Mouse (Mus musculus) heart, embryonic 12.5 days (tissue): ENCODE measurements around the gene Nlgn3. TPM values are rescaled to one million over a fixed set of nuclear protein-coding genes. Genes with fewer than 3 reads are reported as not detected.
"Not testable (repeated sequence)": the region's sequence is repeated elsewhere in the genome, so short reads cannot be mapped to it uniquely, and the experiment has no call there.

Experiments used
- ATAC-seq: fragments of 200-750 bp; cut with Nextera tagmentation; 2 replicates; pipeline ENCODE4 v1.8.0; 2017; ENCODE audit warnings: moderate TSS enrichment, moderate library complexity; ENCODE audit not compliant: insufficient number of reproducible peaks, low FRiP score
- H3K27ac ChIP-seq: fragments of 300-500 bp; sonication (generic); 2 replicates; pipeline ENCODE4 v1.5.1; 2016; ENCODE audit warnings: mild to moderate bottlenecking, moderate library complexity; ENCODE audit not compliant: poor library complexity, severe bottlenecking
- H3K27me3 ChIP-seq: fragments of 300-500 bp; sonication (generic); replicated peaks from 2 replicates; pipeline ENCODE4 v1.6.1; 2016; ENCODE audit warnings: mild to moderate bottlenecking, moderate library complexity
- H3K36me3 ChIP-seq: fragments of 300-500 bp; sonication (generic); 2 replicates; pipeline ENCODE4 v1.6.1; 2016; ENCODE audit warnings: mild to moderate bottlenecking, moderate library complexity
- H3K4me1 ChIP-seq: fragments of 300-500 bp; sonication (generic); replicated peaks from 2 replicates; pipeline ENCODE4 v1.6.1; 2016; ENCODE audit warnings: mild to moderate bottlenecking
- H3K4me2 ChIP-seq: fragments of 300-500 bp; sonication (generic); 2 replicates; pipeline ENCODE4 v1.6.1; 2016; ENCODE audit warnings: mild to moderate bottlenecking, moderate library complexity
- H3K4me3 ChIP-seq: fragments of 300-500 bp; sonication (generic); 2 replicates; pipeline ENCODE4 v1.5.1; 2016; ENCODE audit warnings: mild to moderate bottlenecking
- H3K9ac ChIP-seq: fragments of 300-500 bp; sonication (generic); 2 replicates; pipeline ENCODE4 v1.6.1; 2016; ENCODE audit warnings: mild to moderate bottlenecking, moderate library complexity
- H3K9me3 ChIP-seq: fragments of 300-500 bp; sonication (generic); replicated peaks from 2 replicates; pipeline ENCODE4 v1.6.1; 2016; ENCODE audit warnings: mild to moderate bottlenecking, moderate library complexity
- WGBS: fragments of 180-500 bp; shearing (Covaris S2); methylation state at CpG from one replicate; pipeline ENCODE4 v1.1.7; 2016; 5-methylcytosine and 5-hydroxymethylcytosine counted together
- polyA plus RNA-seq: library from polyadenylated mRNA; unstranded; fragments of >200 nt; fragmentation: Nextera tagmentation; extraction: Ambion mirVana; gene quantifications from 2 replicates; pipeline ENCODE4 v1.2.1, GENCODE M21; 2016

The Nlgn3 gene
- polyA plus RNA-seq, 1 experiment from 2014 or later: 2.2 TPM

- ATAC-seq: peak; percentile 96
- peak overlapping the region; percentile 91 for H3K27ac ChIP-seq
- no peaks in the 10 kb centered on the region for H3K36me3 ChIP-seq
- no peaks in the 10 kb centered on the region for H3K4me1 ChIP-seq
- WGBS: 18% methylated on average over 34 of the region's 49 CpGs
- H3K4me3 ChIP-seq: peak overlapping the region; percentile 44
- H3K27me3 ChIP-seq: no peaks in the 10 kb centered on the region
- no peaks in the 10 kb centered on the region for H3K9me3 ChIP-seq
- H3K9ac ChIP-seq: peak overlapping the region; percentile 60
- H3K4me2 ChIP-seq: peak overlapping the region; percentile 66
Observed at GRCm38 (mm10) chrX:101332375-101333211, 33.6 kb downstream of the Nlgn3 start.

- no peaks in the 10 kb centered on the region for H3K27me3 ChIP-seq
- 84% methylated on average over 5 of the region's 5 CpGs for WGBS
- H3K36me3 ChIP-seq: no peaks in the 10 kb centered on the region
- no peaks in the 10 kb centered on the region for H3K9me3 ChIP-seq
- no peaks in the 10 kb centered on the region for H3K4me1 ChIP-seq
- H3K27ac ChIP-seq: no peak overlapping the region
- no peak overlapping the region for H3K9ac ChIP-seq
- no peak for ATAC-seq
- no peak overlapping the region for H3K4me3 ChIP-seq
- H3K4me2 ChIP-seq: no peak overlapping the region
Observed at GRCm38 (mm10) chrX:101334606-101335005, 35.6 kb downstream of the Nlgn3 start.

GRCm38 (mm10) chrX:101338666-101339065, 39.7 kb downstream of the Nlgn3 start:
- no peaks in the 10 kb centered on the region for H3K36me3 ChIP-seq
- no peak overlapping the region for H3K4me2 ChIP-seq
- H3K4me3 ChIP-seq: no peak overlapping the region
- no peak overlapping the region for H3K27ac ChIP-seq
- H3K4me1 ChIP-seq: no peaks in the 10 kb centered on the region
- H3K27me3 ChIP-seq: no peaks in the 10 kb centered on the region
- no peak for ATAC-seq
- 45% methylated on average over 4 of the region's 4 CpGs for WGBS
- H3K9me3 ChIP-seq: no peaks in the 10 kb centered on the region
- no peak overlapping the region for H3K9ac ChIP-seq

GRCm38 (mm10) chrX:101342837-101343236, 43.9 kb downstream of the Nlgn3 start:
- 61% methylated on average over 2 of the region's 2 CpGs for WGBS
- H3K9ac ChIP-seq, H3K36me3 ChIP-seq, H3K27me3 ChIP-seq, H3K4me1 ChIP-seq, H3K27ac ChIP-seq, H3K9me3 ChIP-seq, H3K4me3 ChIP-seq, ATAC-seq, H3K4me2 ChIP-seq: not testable (repeated sequence)

- Histone ChIP-seq H3K4me2 (no peak overlapping the region), H3K9ac (no peak overlapping the region), H3K27me3 (no peaks in the 10 kb centered on the region), H3K4me3 (no peak overlapping the region), H3K36me3 (no peaks in the 10 kb centered on the region), H3K4me1 (no peaks in the 10 kb centered on the region), H3K27ac (no peak overlapping the region), H3K9me3 (no peaks in the 10 kb centered on the region)
- 86% methylated on average over 2 of the region's 2 CpGs for WGBS
- ATAC-seq: no peak
Observed at GRCm38 (mm10) chrX:101345456-101345855, 46.5 kb downstream of the Nlgn3 start.

GRCm38 (mm10) chrX:101346475-101346874, 47.5 kb downstream of the Nlgn3 start:
- H3K4me1 ChIP-seq: no peaks in the 10 kb centered on the region
- H3K9me3 ChIP-seq: no peaks in the 10 kb centered on the region
- no peak overlapping the region for H3K27ac ChIP-seq
- H3K27me3 ChIP-seq: no peaks in the 10 kb centered on the region
- WGBS: 44% methylated on average over 4 of the region's 4 CpGs
- no peak overlapping the region for H3K4me2 ChIP-seq
- H3K4me3 ChIP-seq: no peak overlapping the region
- H3K9ac ChIP-seq: no peak overlapping the region
- no peak for ATAC-seq
- no peaks in the 10 kb centered on the region for H3K36me3 ChIP-seq

GRCm38 (mm10) chrX:101351188-101351587, 52.2 kb downstream of the Nlgn3 start:
- no peak overlapping the region for H3K9ac ChIP-seq
- no peaks in the 10 kb centered on the region for H3K9me3 ChIP-seq
- ATAC-seq: no peak
- H3K4me3 ChIP-seq: no peak overlapping the region
- WGBS: 9% methylated on average over 4 of the region's 4 CpGs
- H3K27ac ChIP-seq: no peak overlapping the region
- no peak overlapping the region for H3K4me2 ChIP-seq
- H3K36me3 ChIP-seq: no peaks in the 10 kb centered on the region
- no peaks in the 10 kb centered on the region for H3K4me1 ChIP-seq
- H3K27me3 ChIP-seq: no peaks in the 10 kb centered on the region

- H3K4me2 ChIP-seq, H3K27me3 ChIP-seq, H3K4me3 ChIP-seq, H3K27ac ChIP-seq, H3K36me3 ChIP-seq, H3K4me1 ChIP-seq, ATAC-seq, H3K9ac ChIP-seq, H3K9me3 ChIP-seq: not testable (repeated sequence)
- 55% methylated on average over 4 of the region's 4 CpGs for WGBS
Observed at GRCm38 (mm10) chrX:101358902-101359301, 59.9 kb downstream of the Nlgn3 start.

- WGBS: 43% methylated on average over 7 of the region's 7 CpGs
- H3K4me2 ChIP-seq: no peak overlapping the region
- ATAC-seq: no peak
Observed at GRCm38 (mm10) chrX:101369001-101369400, 70.0 kb downstream of the Nlgn3 start.

GRCm38 (mm10) chrX:101370573-101370972, 71.6 kb downstream of the Nlgn3 start:
- ATAC-seq: no peak
- Histone ChIP-seq H3K27ac (no peak overlapping the region), H3K36me3 (no peaks in the 10 kb centered on the region), H3K4me2 (no peak overlapping the region), H3K9me3 (no peaks in the 10 kb centered on the region), H3K4me1 (no peaks in the 10 kb centered on the region), H3K27me3 (no peaks in the 10 kb centered on the region; the same call in 1 of the 2 replicates), H3K4me3 (no peak overlapping the region), H3K9ac (no peak overlapping the region)
- 70% methylated on average over 3 of the region's 3 CpGs for WGBS

More at GRCm38 (mm10) chrX:101369001-101369400, 70.0 kb downstream of the Nlgn3 start:
- H3K9ac ChIP-seq: no peak overlapping the region
- no peaks in the 10 kb centered on the region; the same call in 1 of the 2 replicates for H3K27me3 ChIP-seq
- H3K27ac ChIP-seq: no peak overlapping the region
- H3K4me3 ChIP-seq: no peak overlapping the region
- H3K36me3 ChIP-seq: no peaks in the 10 kb centered on the region
- no peaks in the 10 kb centered on the region for H3K4me1 ChIP-seq
- no peaks in the 10 kb centered on the region for H3K9me3 ChIP-seq

- Histone ChIP-seq H3K27ac (no peak overlapping the region), H3K4me1 (no peaks in the 10 kb centered on the region), H3K4me3 (no peak overlapping the region), H3K4me2 (no peak overlapping the region), H3K27me3 (peaks cover 3% of the 10 kb centered on the region; the same call in 1 of the 2 replicates), H3K36me3 (no peaks in the 10 kb centered on the region), H3K9me3 (no peaks in the 10 kb centered on the region), H3K9ac (no peak overlapping the region)
- 63% methylated on average over 5 of the region's 5 CpGs for WGBS
- ATAC-seq: no peak
Observed at GRCm38 (mm10) chrX:101372946-101373345, 74.0 kb downstream of the Nlgn3 start.
